Mouse (Mus musculus): ENCODE data around the gene Pak2. TPM values are rescaled to one million over a fixed set of nuclear protein-coding genes. Genes with fewer than 3 reads are reported as not detected.

Pak2 gene
- polyA plus RNA-seq, 1 experiment from 2014 or later: 25.8 TPM

DNA sequence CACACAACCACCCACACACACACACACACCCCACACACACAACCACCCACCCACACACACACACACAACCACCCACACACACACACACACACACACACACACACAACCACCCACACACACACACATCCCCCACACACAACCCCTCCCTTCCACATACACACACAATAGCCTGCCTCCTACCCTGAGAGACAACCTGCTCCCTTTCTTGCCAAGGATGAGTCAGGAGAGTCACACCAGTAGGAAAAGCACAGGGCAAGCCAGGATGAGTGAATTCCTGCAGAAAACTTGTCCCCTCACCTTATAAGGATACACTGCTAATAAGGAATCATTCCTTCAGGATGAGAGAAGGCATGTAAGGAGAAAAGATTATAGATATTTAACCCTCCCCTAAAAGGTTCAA is 85.2 kb downstream of the Pak2 start:
- no peaks in the 10 kb centered on the region for H3K9me3 ChIP-seq (ENCODE audit: low read length)
- no peak for DNase-seq (ENCODE audit: low spot score)
- TF ChIP-seq EP300 (IDR thresholded peaks at IDR 0.05) (no peak), CTCF (IDR thresholded peaks at IDR 0.05) (no peak)
- H3K27ac ChIP-seq (ENCODE audit: low read length): no peak overlapping the region
- H3K4me1 ChIP-seq (ENCODE audit: insufficient read depth, low read depth, low read length): no peaks in the 10 kb centered on the region
- H3K9ac ChIP-seq (replicated peaks; ENCODE audit: low read depth): no peak overlapping the region
- H3K4me2 ChIP-seq (replicated peaks; ENCODE audit: low read depth, low read length): no peak overlapping the region
- peaks cover 8% of the 10 kb centered on the region; the same call in 1 of the 2 replicates for H3K36me3 ChIP-seq (ENCODE audit: insufficient read depth, low read length)
- no peak overlapping the region for H3K4me3 ChIP-seq (ENCODE audit: low read depth, low read length)
- no peaks in the 10 kb centered on the region for H3K27me3 ChIP-seq (replicated peaks; ENCODE audit: insufficient read depth, low read length)
- no peak for ATAC-seq

DNA sequence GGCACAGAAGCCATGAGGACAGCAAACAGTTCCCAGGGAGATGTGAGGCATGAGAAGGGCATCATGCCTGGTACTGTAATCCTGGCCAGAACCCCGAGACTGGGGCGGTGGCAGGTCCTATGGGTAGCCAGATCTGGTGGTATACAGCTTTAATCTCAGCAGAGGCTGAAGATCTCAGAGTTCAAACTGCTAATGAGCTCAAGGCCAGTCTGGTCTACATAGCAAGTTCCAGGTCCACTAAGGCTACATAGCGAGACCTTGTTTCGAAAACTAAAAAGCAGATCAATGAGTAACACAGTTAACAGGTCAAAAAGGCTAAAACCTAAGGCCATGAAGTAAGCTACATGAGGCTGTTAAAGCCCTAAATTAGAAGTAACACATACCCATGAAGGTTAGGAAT is 85.9 kb downstream of the Pak2 start:
- H3K27ac ChIP-seq (ENCODE audit: low read length): no peak overlapping the region
- TF ChIP-seq EP300 (IDR thresholded peaks at IDR 0.05): no peak
- no peak for TF ChIP-seq CTCF (IDR thresholded peaks at IDR 0.05)
- H3K27me3 ChIP-seq (replicated peaks; ENCODE audit: insufficient read depth, low read length): no peaks in the 10 kb centered on the region
- ATAC-seq: no peak
- H3K4me3 ChIP-seq (ENCODE audit: low read depth, low read length): no peak overlapping the region
- no peaks in the 10 kb centered on the region for H3K9me3 ChIP-seq (ENCODE audit: low read length)
- 98% methylated on average over 4 of the region's 4 CpGs for WGBS
- no peak for DNase-seq (ENCODE audit: low spot score)
- H3K36me3 ChIP-seq (ENCODE audit: insufficient read depth, low read length): peaks cover 15% of the 10 kb centered on the region; the same call in 1 of the 2 replicates
- H3K4me1 ChIP-seq (ENCODE audit: insufficient read depth, low read depth, low read length): no peaks in the 10 kb centered on the region
- no peak overlapping the region for H3K4me2 ChIP-seq (replicated peaks; ENCODE audit: low read depth, low read length)
- H3K9ac ChIP-seq (replicated peaks; ENCODE audit: low read depth): no peak overlapping the region

DNA sequence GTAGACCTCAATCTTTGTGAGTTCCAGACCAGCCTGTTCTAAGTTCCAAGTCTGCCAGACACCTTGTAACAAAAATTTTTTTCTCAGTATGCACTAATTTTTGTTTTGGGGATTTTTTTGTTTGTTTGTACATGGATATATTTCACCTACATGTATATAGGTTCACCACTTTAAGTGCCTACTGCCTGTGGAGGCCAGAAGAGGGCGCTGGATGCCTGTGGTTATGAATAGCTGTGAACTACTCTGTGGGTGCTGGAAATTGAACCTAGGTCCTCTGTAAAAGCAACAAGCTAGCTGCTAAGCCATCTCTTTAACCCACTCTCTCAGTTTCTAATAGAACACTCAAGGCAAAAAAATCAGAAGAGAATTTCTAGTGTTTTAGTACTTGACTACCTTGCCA is 87.1 kb downstream of the Pak2 start:
- Histone ChIP-seq H3K4me3 (ENCODE audit: low read depth, low read length) (no peak overlapping the region), H3K4me2 (replicated peaks; ENCODE audit: low read depth, low read length) (no peak overlapping the region), H3K27me3 (replicated peaks; ENCODE audit: insufficient read depth, low read length) (no peaks in the 10 kb centered on the region), H3K27ac (ENCODE audit: low read length) (no peak overlapping the region), H3K9me3 (ENCODE audit: low read length) (no peaks in the 10 kb centered on the region), H3K9ac (replicated peaks; ENCODE audit: low read depth) (no peak overlapping the region), H3K4me1 (ENCODE audit: insufficient read depth, low read depth, low read length) (no peaks in the 10 kb centered on the region), H3K36me3 (ENCODE audit: insufficient read depth, low read length) (peaks cover 15% of the 10 kb centered on the region; the same call in 1 of the 2 replicates)
- ATAC-seq: no peak
- no peak for DNase-seq (ENCODE audit: low spot score)
- TF ChIP-seq CTCF (IDR thresholded peaks at IDR 0.05) (peak; percentile 34), EP300 (IDR thresholded peaks at IDR 0.05) (no peak)
- WGBS: 65% methylated on average over 1 of the region's 1 CpGs

DNA sequence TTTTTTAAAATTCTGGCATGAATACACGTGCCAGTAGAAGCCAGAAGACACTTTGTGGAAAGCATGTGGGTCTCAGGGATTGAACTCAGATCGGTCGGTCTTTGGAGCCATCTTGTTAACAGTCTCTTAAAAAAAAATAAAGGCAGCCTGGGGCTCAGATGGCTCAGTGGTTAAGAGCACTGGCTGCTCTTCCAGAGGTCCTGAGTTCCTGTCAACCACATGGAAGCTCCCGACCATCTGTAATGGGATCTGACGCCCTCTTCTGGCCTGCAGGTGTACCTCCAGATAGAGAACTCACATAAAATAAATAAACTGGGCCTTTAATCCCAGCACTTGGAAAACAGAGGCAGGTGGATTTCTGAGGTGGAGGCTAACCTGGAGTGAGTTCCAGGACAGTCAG is 98.2 kb downstream of the Pak2 start:
- Histone ChIP-seq H3K4me2 (replicated peaks; ENCODE audit: low read depth, low read length) (no peak overlapping the region), H3K4me1 (ENCODE audit: insufficient read depth, low read depth, low read length) (no peaks in the 10 kb centered on the region), H3K9me3 (ENCODE audit: low read length) (no peaks in the 10 kb centered on the region), H3K36me3 (ENCODE audit: insufficient read depth, low read length) (0 out of 2 replicates have a peak, but pooled peaks cover 6% of the 10 kb centered on the region), H3K9ac (replicated peaks; ENCODE audit: low read depth) (no peak overlapping the region), H3K27ac (ENCODE audit: low read length) (no peak overlapping the region), H3K4me3 (ENCODE audit: low read depth, low read length) (no peak overlapping the region), H3K27me3 (replicated peaks; ENCODE audit: insufficient read depth, low read length) (no peaks in the 10 kb centered on the region)
- no peak for ATAC-seq
- peak; percentile 9; the same call in 1 of the 2 replicates for TF ChIP-seq CTCF (IDR thresholded peaks at IDR 0.05)
- TF ChIP-seq EP300 (IDR thresholded peaks at IDR 0.05): no peak
- no peak for DNase-seq (ENCODE audit: low spot score)
- 74% methylated on average over 5 of the region's 5 CpGs for WGBS

DNA sequence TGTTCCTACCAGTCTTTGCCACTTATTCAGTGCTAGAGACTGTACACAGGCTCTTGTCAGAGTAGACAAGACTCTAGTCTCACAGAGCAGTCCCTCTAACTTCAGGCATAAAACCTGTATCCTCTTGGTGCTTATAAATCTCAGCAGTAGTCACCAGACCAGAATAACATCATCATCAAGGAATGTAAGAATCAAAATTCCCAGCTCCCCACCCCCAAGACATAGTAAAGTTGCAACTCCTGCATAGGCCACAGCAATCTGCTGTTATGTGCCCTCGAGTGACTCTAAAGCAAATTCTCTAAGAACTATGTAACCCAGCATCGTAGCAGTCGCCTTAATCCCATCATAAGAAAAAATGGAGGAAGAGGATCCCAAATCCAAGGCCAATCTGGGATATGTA is 99.6 kb downstream of the Pak2 start:
- Histone ChIP-seq H3K9me3 (ENCODE audit: low read length) (no peaks in the 10 kb centered on the region), H3K4me3 (ENCODE audit: low read depth, low read length) (no peak overlapping the region), H3K9ac (replicated peaks; ENCODE audit: low read depth) (no peak overlapping the region), H3K36me3 (ENCODE audit: insufficient read depth, low read length) (peaks cover 11% of the 10 kb centered on the region), H3K4me1 (ENCODE audit: insufficient read depth, low read depth, low read length) (no peaks in the 10 kb centered on the region), H3K27me3 (replicated peaks; ENCODE audit: insufficient read depth, low read length) (no peaks in the 10 kb centered on the region), H3K4me2 (replicated peaks; ENCODE audit: low read depth, low read length) (no peak overlapping the region), H3K27ac (ENCODE audit: low read length) (no peak overlapping the region)
- TF ChIP-seq CTCF (IDR thresholded peaks at IDR 0.05) (no peak), EP300 (IDR thresholded peaks at IDR 0.05) (no peak)
- ATAC-seq (no peak), DNase-seq (ENCODE audit: low spot score) (no peak)
- 93% methylated on average over 3 of the region's 3 CpGs for WGBS

DNA sequence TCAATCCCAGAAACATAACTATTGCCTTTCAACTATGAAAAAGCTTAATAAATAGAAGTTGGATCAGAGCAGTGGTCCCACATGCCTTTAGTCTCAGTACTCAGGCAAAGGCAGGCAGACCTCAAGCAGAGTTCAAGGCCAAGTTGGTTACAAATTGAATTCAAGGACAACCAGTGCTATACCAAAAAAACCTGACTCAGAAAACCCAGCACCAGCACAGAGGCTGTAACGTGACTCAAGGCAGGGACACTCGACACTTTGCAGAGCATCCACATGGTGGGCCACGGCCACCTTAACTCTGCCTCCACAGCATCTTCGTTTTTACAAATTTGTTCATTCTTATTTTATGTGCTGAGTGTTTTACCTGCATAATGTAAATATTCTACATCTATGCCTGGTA is 103.9 kb downstream of the Pak2 start:
- Histone ChIP-seq H3K9ac (replicated peaks; ENCODE audit: low read depth) (no peak overlapping the region), H3K36me3 (ENCODE audit: insufficient read depth, low read length) (peaks cover 11% of the 10 kb centered on the region), H3K27me3 (replicated peaks; ENCODE audit: insufficient read depth, low read length) (no peaks in the 10 kb centered on the region), H3K9me3 (ENCODE audit: low read length) (no peaks in the 10 kb centered on the region), H3K27ac (ENCODE audit: low read length) (no peak overlapping the region), H3K4me1 (ENCODE audit: insufficient read depth, low read depth, low read length) (no peaks in the 10 kb centered on the region), H3K4me3 (ENCODE audit: low read depth, low read length) (no peak overlapping the region), H3K4me2 (replicated peaks; ENCODE audit: low read depth, low read length) (no peak overlapping the region)
- ATAC-seq (no peak), DNase-seq (ENCODE audit: low spot score) (no peak)
- TF ChIP-seq EP300 (IDR thresholded peaks at IDR 0.05) (no peak), CTCF (IDR thresholded peaks at IDR 0.05) (no peak)
- 91% methylated on average over 4 of the region's 4 CpGs for WGBS

Small RNA genes within 50 kb of the gene (microRNA-seq; reads per million reads assigned to microRNA genes)
- not detected for gene Gm26269

Other genes starting within 250 kb of the Pak2 start
- 0.04 TPM in 1 of 2 replicates, not detected in the other for gene Meltf, start 200.5 kb downstream of the Pak2 start, polyA plus RNA-seq (2015; fragmentation: Nextera tagmentation; extraction: Ambion mirVana)
- gene Pigz, start 145.5 kb downstream of the Pak2 start, polyA plus RNA-seq (2015; fragmentation: Nextera tagmentation; extraction: Ambion mirVana): 0.30 and 0.63 TPM in 2 replicates
- gene 0610012G03Rik, start 130.8 kb downstream of the Pak2 start, polyA plus RNA-seq (2015; fragmentation: Nextera tagmentation; extraction: Ambion mirVana): 79.7 and 82.8 TPM in 2 replicates
- gene Ncbp2, start 130.8 kb downstream of the Pak2 start, polyA plus RNA-seq (2015; fragmentation: Nextera tagmentation; extraction: Ambion mirVana): 38.6 and 48.5 TPM in 2 replicates
- 5.5 and 6.0 TPM in 2 replicates for gene Senp5, start 76.1 kb downstream of the Pak2 start, polyA plus RNA-seq (2015; fragmentation: Nextera tagmentation; extraction: Ambion mirVana)
- 57.7 and 61.4 TPM in 2 replicates for gene Pigx, start 20.4 kb upstream of the Pak2 start, polyA plus RNA-seq (2015; fragmentation: Nextera tagmentation; extraction: Ambion mirVana)
- 17.3 and 21.6 TPM in 2 replicates for gene Cep19, start 20.5 kb upstream of the Pak2 start, polyA plus RNA-seq (2015; fragmentation: Nextera tagmentation; extraction: Ambion mirVana)
- 31.5 and 43.5 TPM in 2 replicates for gene Nrros, start 86.3 kb upstream of the Pak2 start, polyA plus RNA-seq (2015; fragmentation: Nextera tagmentation; extraction: Ambion mirVana)
- gene Bex6, start 100.5 kb upstream of the Pak2 start, polyA plus RNA-seq (2015; fragmentation: Nextera tagmentation; extraction: Ambion mirVana): 0.18 TPM in 1 of 2 replicates, not detected in the other
- gene Fbxo45, start 167.8 kb upstream of the Pak2 start, polyA plus RNA-seq (2015; fragmentation: Nextera tagmentation; extraction: Ambion mirVana): 7.9 and 9.2 TPM in 2 replicates
- 15.3 and 16.1 TPM in 2 replicates for gene Wdr53, start 167.9 kb upstream of the Pak2 start, polyA plus RNA-seq (2015; fragmentation: Nextera tagmentation; extraction: Ambion mirVana)
- gene Smco1, start 192.1 kb upstream of the Pak2 start, polyA plus RNA-seq (2015; fragmentation: Nextera tagmentation; extraction: Ambion mirVana): 0.10 TPM in 1 of 2 replicates, not detected in the other
- 16.5 and 18.6 TPM in 2 replicates for gene Rnf168, start 198.1 kb upstream of the Pak2 start, polyA plus RNA-seq (2015; fragmentation: Nextera tagmentation; extraction: Ambion mirVana)

All from lung, postnatal 0 days (tissue).